Mouse (Mus musculus): Measurements from ENCODE around the gene Gm30191.

Gm30191 gene

DNA sequence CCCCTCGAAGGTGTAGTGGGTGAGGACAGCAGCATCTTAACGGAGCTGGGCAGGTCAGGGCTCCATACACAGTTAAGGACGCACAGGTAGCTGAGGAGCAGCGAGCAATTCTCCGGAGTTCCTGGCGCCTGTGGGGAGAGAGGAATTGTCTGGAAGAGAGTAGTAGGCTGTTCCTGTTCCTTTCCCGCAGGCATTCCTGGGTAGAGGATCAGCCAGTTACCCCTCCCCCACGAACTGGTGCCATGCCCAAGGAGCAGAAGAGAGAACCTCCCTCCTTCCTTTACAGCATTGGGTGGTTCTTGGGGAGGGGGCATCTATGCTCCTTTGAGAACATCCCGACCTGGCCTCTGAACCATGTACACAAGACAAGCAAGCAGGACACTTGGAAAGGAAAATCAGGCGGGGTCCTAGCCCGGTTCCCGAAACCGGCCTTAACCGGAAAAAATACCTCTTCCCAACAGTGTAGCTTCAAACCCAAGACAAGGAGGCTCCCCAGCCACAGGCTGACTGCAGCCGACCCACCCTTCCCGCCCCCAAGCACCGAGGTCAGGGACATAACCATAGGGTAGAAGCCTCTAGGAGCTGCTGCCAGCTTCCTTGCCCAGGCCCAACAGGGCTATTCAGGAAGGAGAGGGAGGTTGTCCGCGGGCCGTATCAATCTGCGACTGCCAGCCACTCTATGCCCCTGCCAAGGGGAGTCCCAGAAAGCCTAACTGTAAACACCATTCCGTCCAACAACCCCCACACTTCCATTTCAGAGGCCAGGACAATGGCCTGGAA, 5.6 kb downstream of the Gm30191 start:
- 27% methylated on average over 22 of the region's 22 CpGs for WGBS

DNA sequence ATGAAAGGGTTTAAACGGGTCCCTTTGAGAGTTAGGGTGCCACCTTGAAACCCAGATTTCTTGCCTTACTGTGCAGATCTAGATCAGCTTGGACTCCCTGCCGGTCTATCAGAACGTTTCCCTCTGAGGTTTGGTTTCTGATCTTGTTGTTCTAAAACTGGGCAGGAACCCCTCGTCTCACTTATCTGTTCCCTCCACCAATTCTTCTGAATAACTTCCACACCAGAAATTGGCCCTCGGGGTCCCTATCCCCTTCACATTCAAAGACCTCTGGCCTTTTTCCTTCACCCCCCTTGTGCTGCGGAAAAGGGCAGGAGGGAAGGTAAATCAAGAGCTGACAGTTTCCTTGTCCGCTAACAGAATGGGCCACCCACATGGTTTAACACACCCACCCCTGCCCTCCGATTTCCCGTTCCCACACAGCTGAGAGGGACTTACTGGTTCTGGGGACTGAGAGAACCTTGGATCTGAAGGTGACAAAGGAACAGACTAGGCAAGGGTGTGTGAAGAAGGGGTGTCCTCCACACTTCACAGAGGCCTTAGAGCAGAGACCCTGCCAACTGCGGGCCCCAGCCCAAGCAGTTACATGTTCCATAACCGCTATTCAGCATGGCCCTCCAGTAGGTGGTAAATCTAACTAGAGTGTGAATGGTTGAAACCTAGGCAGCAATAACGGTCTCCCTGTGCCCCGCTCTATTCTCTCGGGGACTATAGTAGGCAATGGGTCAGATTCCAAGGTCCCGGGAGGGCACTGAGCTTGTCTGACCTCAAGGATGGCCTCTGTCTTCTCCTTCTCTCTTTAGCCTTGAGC, 6.4 kb downstream of the Gm30191 start:
- whole genome bisulfite sequencing, result 48% methylated on average over 15 of the region's 15 CpGs

DNA sequence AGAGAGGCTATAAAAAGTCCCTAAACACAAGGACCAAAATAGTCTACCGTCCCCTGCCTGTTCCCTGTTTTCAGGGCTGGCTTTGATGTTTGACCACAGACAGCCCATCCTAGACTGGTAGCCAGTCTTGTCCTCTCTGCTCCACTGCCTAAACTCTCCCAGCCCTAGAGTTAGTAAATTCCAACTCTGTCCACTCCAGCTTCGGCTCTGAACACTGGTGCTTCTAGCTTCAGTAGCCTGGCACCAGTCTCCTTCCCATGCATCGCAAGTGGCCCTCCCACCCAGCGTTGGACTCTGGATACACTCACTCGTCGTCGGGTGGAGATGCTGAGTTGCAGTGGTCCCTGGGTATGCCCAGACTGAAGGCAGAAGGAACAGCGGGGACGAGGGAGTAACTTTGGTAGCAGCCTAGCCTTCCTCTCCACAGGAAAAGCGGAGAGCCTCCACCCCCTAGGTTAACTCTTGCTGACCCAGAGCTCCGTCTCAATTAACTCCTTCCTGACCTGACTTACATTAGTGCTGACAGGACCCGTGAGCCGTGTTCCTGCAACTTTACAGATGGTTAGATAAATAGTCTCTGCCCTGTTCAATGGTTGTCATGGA, 7.1 kb downstream of the Gm30191 start, which contains the start of gene Grrp1:
Gene Grrp1 (minus strand): TSS at position 385 of the 603 bp plus-strand sequence.
- WGBS, result 15% methylated on average over 13 of the region's 13 CpGs

DNA sequence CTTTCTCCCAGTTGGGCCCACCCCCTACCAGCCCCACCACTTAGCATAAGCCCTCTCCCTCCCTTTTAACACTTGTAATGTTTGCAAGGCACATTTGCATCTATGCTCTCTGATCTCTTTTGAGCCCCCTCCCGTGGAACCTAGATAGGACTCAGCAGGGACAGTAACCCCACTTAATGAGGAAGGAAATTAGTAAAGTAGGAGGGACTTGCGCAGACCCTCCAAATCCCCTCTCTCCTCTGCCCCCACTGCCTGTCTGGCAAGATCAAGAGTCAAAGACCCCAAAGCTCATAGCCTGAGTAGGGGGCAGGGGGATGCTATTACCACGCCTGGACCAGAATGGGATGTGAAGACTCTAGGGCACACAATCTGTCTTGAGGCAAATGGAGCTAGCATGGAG, 8.1 kb downstream of the Gm30191 start:
- WGBS, result 67% methylated on average over 3 of the region's 3 CpGs

DNA sequence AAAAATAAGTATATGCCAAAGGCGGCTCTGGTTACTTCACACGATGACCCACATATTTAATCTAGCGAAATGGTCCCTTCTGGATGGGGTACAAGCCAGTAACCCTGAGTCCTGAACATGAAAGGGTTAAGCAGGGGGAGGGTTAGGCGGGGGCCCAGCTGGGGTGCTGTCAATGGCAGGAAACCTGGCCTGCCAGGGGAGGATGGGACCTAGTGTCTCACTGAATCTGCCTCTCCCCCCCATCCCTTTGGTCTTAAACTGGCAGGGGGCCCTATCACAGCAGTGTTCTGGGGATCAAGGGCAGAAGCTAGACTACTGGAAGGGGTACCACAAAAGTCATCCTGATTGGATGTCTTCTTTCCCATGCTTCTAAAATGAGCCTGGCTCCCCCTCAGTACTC, 9.1 kb downstream of the Gm30191 start:
- WGBS, result 52% methylated on average over 4 of the region's 4 CpGs

DNA sequence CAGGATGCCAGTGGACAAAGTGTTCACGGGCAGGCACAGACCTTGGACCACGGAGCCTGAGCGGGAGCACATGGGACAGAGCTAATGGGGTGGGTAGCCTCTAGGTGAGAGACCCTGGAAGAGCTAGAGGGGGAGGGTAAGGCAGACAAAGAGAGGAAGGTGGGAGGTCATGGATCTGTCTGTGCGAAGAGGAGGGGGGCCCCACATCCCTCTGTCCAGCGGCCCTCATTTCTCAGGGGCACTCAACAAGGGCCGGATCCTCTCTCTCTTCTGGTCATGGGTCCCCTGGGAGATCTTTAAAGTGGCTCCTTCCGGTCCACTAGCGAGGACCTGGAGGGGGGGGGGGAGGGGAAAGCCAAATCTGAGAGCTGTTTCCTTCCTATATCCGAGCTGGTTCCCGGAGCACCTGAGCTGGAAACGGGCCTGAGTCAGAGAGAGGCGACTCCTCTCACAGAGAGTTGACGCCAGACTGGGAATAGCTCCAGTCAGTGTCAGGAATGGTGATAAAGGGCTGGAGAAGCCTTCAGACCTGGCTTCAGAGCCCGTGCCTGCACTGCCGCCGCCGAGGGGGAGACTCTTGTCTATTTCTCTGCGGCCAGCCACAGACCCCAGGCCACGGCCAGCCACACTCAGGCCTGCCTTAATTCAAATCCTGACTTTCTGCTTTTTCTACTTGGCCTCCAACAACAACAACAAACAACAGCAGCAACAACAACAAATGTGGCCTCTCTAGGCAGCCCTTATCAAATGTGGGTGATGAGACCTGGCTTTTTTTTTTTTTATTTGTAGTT, 9.9 kb downstream of the Gm30191 start:
- WGBS, result 51% methylated on average over 19 of the region's 19 CpGs

DNA sequence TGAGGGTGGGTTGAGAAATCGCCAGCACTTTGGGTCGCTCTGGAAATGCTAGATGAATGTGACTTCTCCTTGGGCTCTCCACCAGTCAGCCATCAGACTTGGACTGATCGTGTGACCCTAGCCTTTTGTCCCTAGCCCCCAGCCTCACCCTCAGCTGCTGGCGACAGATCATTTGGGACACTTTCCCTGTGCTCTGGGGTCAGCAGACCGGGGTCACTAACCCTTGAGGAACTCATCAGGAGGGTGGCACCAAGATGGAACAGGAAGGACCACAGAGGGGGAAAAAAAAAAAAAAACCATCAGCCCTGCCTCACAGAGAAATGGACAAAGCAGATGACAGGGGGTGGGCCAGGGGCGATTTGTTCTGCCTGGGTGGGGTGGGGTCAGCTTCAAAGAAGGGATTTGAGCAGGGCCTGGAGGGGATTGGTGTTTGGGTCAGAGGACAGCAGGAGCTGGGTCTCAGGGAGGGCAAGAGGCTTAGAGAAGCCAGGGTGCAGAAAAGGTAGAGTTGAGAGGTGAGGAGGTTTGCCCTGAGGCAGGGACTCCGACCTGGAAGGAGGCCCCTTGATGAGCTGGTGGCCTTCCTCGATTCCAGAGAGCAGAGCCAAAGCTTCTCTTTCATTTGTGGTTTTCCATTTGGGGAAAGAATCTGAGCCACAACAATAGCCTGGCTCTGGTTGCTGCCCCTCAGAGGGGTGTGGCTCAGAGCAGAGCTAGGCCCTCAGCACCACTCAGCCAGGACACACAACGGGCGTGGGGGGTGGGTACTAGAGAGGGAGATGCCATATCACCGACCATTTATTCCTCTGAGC, 10.7 kb downstream of the Gm30191 start:
- WGBS, result 46% methylated on average over 11 of the region's 11 CpGs

DNA sequence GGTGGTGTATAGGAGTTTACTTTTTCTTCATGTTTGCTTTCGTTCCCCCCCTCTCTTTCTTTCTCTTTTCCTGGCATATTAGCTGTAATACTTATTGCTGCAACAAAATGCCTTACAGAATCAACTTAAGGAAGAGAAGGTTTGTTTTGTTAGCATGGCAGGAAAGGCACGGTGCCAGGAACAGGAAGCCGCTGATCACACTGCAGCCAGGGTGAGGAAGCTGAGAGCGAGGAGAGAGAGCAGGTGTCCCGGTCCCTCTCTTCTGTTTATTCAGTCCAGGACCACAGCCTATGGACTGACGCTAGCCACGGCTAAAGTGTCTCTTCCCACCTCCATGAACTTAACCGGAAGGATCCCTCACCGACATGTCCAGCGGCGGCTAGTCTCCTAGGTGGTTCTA, 11.6 kb downstream of the Gm30191 start:
- 68% methylated on average over 11 of the region's 11 CpGs for WGBS

DNA sequence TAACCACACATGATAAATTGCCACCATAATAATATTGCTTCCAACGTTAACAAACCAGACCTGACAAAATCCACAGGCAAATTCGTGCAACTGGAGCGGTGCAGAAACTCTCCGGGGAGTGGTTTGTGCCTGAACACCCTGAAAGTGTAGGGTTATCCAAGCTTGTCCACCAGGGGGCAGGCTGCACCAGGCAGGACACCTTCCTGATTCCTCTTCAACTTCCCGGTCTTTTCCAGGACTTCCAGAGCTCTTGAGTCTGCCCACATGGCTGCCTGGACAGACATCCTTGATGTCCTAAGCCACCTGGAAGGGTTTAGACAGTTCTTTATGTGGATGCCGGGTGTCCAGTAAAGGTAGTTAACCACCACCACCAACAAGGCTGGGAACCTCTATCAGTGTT, 16.5 kb downstream of the Gm30191 start:
- WGBS, result 47% methylated on average over 6 of the region's 6 CpGs

DNA sequence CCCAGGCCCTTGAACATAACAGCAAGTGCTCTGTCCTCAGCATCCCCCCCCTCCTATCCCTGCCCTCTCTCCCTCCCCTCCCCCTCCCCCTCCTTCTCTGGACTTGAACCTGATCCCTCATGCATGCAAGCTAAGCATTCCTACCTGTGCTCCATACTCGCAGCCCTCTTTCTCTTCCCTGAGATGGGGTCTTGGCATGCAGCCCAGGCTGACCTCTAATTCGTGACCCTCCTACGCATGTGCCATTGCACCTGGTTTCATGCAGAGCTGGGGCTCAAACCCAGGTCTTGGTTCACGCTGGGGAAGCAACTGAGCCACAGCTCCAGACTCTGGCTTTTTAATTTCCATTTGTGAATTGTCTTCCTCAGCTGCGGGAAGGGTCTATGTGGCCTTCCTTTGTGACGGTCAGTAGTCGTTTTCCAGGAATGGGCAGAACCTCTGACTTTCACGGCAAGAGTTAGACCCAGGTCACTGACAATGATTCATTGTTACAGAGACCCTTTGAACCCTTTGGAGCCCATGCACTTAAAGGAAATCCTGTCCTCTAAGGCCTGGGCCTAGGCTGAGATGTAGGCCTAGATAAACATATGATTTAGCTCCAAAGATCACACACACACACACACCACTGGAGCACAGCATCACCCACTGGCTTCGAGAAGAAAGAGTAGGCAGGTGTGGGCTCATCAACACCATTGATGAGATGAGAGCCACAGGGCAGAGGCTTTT, 19.3 kb downstream of the Gm30191 start:
- 67% methylated on average over 9 of the region's 9 CpGs for WGBS

DNA sequence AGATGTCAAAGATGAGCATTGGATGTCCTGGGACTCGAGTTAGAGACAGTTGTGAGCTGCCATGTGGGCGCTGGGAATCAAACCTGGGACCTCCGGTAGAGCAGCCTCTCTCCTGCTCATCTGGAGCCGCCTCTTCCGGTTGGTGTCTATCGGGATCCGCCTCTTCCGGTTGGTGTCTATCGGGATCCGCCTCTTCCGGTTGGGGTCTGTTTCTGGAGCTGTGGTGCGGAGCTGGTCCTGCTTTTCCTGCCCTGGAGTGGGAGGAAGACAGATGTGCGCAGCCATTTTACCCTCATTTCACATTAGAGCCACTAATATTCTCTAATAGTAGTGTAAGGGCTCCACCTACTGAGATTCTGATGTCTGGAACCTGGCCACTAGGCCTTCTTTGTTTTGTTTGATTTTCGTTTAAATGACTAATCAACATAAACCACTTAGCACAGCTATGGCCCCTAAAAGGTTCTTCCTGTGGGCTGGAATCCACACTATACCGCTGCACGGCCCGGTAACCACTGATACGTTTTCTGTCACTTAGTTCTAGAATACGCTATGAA, 21.4 kb downstream of the Gm30191 start:
- WGBS, result 82% methylated on average over 19 of the region's 19 CpGs

DNA sequence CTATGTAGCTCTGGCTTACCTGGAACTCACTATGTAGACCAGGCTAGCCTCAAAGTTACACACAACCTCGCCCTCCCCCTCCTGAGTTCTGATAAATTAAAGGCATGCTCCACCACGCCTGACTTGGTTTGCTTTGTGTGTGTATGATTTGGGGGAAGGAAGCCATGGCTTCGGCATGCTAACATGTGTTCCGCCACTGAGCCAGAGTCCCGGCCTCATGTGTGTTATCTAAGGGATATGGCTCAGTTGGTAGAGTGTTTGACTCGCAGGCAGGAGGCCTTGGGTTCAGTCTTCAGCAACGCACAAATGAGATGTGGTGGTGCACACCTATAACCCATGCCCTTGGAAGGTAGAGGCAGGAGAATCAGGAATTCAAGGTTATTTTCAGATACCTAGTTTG, 25.2 kb downstream of the Gm30191 start:
- WGBS, result 92% methylated on average over 7 of the region's 7 CpGs

DNA sequence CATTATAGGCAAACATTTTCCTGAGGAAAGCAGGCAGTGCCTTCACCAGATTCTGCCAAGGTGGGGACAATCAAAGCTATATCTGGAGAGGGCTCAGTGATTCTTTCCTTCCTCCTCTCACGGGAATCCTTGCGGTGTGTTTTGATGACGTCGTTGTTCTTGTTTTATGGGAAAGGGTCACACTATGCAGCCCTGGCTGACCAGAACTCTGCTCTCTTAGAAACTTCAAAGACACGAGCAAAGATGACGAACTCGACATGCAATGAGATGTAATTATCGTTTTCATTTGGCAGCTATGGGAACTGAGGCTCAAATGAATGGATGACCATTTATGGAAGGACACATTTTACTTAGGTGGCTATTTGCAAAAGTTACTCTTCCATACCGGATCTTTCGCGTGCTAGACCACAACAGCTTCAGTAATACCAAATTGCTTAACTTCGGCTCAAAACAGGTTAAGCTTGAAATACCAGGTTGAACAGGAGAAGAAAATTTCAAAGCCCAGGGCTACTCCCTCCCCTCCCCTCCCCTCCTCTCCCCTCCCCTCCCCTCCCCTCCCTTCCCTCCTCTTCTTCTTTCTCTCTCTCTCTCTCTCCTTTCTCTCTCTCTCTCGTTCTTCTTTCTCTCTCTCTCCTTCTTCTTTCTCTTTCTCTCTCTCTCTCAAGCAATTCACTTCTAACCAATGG, 26.1 kb downstream of the Gm30191 start:
- WGBS, result 36% methylated on average over 12 of the region's 13 CpGs

DNA sequence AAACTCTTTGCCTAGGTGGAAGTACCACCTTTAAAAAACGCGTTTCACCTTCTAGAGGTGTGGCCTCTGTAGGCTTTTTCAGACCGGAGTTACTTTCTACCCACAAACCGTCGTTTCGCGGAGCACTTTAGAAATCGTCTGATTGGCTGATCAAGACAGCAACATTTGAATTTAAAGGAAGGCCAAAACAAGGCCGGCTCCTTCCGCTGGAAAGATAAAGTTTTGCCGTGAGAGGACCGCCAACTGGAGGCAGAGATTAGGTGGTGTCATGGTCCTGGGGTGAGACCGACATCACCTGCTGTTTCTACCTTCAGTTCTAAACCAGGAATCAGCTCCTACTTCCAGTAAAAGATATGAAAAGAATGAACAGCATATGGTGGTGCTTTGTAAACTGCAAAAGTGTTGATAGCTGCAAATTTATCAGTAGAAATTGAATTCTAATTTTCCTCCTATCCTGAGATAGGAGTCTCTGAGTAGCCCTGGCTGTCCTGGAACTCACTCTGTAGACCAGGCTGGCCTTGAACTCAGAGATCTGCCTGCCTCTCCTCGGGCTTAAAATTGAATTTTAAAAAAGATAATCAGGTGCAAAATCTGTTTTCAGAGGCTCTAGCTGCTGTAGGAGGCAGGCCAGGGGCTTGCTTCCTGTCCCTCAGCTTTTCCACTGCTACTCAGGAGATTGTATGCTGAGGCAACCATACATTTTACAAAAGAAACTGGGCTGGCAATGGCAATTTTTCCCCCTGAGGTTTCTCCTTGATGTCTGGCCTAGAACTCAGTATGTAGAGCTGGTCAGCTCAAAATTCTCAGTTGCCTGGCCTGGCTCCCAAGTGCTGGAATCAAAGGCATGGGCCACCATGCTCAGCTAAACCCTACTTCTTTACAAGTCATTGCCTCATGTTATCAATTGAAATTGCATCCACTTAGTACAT, 26.9 kb downstream of the Gm30191 start:
- WGBS, result 12% methylated on average over 14 of the region's 14 CpGs

DNA sequence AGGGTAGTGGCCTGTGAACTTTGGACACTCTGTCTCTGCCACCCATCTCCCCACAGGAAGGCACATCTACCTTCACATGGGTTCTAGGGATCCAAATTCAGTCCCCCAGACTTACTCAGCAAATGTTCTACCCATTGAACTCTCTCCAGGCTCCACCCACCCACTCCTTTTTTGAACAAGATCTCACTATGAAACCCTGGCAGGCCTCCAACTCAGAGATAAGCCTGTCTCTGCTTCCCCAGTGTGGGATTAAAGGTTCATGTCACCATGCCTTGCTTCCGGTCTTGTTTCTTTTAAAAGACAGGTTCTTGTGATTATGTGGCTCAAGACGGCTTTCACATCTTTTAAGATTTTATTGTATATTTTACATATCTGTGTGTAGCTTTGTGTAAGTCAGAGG, 38.2 kb downstream of the Gm30191 start:
- 98% methylated on average over 2 of the region's 2 CpGs for WGBS

DNA sequence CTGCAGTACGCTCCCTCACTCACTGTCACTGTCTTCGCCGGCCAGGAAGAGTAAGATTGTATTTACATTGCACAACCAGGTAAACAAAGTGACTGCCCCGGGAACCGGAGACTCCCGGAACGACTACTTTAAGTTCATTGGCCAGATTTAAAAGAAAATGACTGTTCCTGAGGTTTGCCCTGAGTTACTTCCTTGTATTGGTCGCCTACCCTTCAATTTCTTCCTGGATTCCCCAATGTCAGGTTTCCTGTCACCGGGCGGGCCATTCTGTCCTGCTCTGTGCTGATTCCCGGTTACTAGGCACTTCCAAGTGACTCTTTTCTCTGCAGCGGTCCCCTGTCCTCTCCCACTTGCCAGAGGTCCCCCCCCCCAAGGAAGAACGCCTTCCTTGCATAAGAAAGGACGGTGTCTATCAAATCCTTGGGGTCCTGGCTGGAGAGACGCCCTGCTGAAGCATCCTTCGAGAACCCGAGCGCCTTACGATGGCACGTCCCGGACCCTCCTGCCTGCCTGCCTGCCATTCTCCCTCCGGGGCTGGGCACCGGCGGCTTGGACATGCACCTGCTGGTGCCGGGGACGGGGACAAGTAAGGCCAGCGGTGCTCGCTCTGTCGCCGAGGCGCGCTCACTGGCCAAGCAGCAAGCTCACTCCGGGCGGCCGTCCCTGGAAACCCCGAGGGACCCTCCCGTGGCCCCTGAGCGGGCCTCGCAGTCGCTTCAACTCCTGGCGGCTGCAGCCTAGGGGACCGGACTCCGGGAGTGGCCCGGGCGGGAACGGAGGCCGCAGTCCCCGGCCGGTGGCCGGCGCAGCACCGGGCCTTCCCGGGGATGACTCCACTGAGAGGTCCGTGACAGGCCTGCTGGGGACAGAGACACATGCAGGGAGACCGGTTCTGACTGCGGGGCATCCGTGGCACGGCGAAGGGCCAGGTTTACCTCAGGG, 39.8 kb downstream of the Gm30191 start:
- 2% methylated on average over 59 of the region's 59 CpGs for WGBS

DNA sequence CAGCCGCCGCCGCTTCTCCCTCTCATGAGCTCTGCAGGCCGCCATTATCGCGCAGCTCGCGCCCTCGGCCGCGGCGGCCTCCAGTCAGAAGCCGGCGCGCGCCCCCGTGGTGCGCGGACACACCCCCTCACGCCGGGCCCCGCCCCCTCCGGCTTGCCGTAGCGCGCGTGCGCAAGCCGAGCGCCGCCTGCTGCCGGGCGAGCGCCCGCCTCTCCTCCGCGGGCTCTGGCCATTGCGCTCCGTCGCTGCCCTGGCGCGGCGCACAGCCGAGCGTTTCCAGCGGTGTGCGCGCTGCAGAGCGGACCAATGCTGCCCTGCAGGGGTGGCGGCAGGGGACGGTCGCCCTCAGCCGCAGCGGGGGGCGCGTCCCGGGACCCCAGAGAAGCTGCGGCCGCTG, 40.4 kb downstream of the Gm30191 start:
- under 1% methylated on average over 57 of the region's 59 CpGs for WGBS

All from cerebral cortex, adult 2 months (tissue).